Mouse (Mus musculus): ENCODE results near the gene Synpr. TPM values are rescaled to one million over a fixed set of nuclear protein-coding genes. Genes with fewer than 3 reads are reported as not detected.
"Not testable (repeated sequence)": the region's sequence is repeated elsewhere in the genome, so short reads cannot be mapped to it uniquely, and the experiment has no call there.

Synpr gene
- polyA plus RNA-seq (2014; fragmentation: Nextera tagmentation; extraction: Ambion mirVana), result 3.3 and 3.5 TPM in 2 replicates

GRCm38 (mm10) chr14:13284091-13284844 lies at the start of gene Synpr:
Gene Synpr, plus strand, starts transcription at chr14:13284780.
- peak within 1 kb of the TSS; percentile 30 for H3K4me3 ChIP-seq (ENCODE audit: low read depth, low read length)
- no peaks in the 10 kb centered on the region for H3K9me3 ChIP-seq (ENCODE audit: control insufficient read depth, low read length)
- H3K4me2 ChIP-seq (ENCODE audit: low read depth, severe bottlenecking), result peak within 1 kb of the TSS; percentile 60
- DNase-seq (ENCODE audit: low spot score) (peak; percentile 89), ATAC-seq (ENCODE audit: insufficient number of reproducible peaks, low FRiP score, low TSS enrichment, low read depth) (peak; percentile 100)
- WGBS, result 8% methylated on average over 27 of the region's 27 CpGs
- H3K9ac ChIP-seq (ENCODE audit: low read length), result peak within 1 kb of the TSS; percentile 43; the same call in 1 of the 2 replicates
- no peak within 1 kb of the TSS for H3K27ac ChIP-seq (replicated peaks; ENCODE audit: low read depth, low read length)
- no peaks in the 10 kb centered on the region for H3K4me1 ChIP-seq (ENCODE audit: control insufficient read depth, insufficient read depth, low read length)
- no peaks in the 10 kb centered on the region for H3K27me3 ChIP-seq (ENCODE audit: control insufficient read depth, insufficient read depth, low read length)
- no peaks in the 10 kb centered on the region for H3K36me3 ChIP-seq (ENCODE audit: control insufficient read depth, insufficient read depth, low read length)

- ATAC-seq (ENCODE audit: insufficient number of reproducible peaks, low FRiP score, low TSS enrichment, low read depth), result no peak
- Histone ChIP-seq H3K9ac (ENCODE audit: low read length) (no peak overlapping the region), H3K4me3 (ENCODE audit: low read depth, low read length) (no peak overlapping the region), H3K4me1 (ENCODE audit: control insufficient read depth, insufficient read depth, low read length) (no peaks in the 10 kb centered on the region), H3K9me3 (ENCODE audit: control insufficient read depth, low read length) (no peaks in the 10 kb centered on the region), H3K27me3 (ENCODE audit: control insufficient read depth, insufficient read depth, low read length) (no peaks in the 10 kb centered on the region), H3K4me2 (ENCODE audit: low read depth, severe bottlenecking) (no peak overlapping the region), H3K27ac (replicated peaks; ENCODE audit: low read depth, low read length) (no peak overlapping the region), H3K36me3 (ENCODE audit: control insufficient read depth, insufficient read depth, low read length) (no peaks in the 10 kb centered on the region)
- 10% methylated on average over 1 of the region's 1 CpGs for WGBS
- DNase-seq (ENCODE audit: low spot score), result peak; percentile 31
These were observed 47.7 kb upstream of the Synpr start for GRCm38 (mm10) chr14:13236929-13237328.

GRCm38 (mm10) chr14:13247431-13247830 lies 37.1 kb upstream of the Synpr start:
- Histone ChIP-seq H3K4me1 (ENCODE audit: control insufficient read depth, insufficient read depth, low read length) (no peaks in the 10 kb centered on the region), H3K4me3 (ENCODE audit: low read depth, low read length) (no peak overlapping the region), H3K9ac (ENCODE audit: low read length) (no peak overlapping the region), H3K27ac (replicated peaks; ENCODE audit: low read depth, low read length) (no peak overlapping the region), H3K36me3 (ENCODE audit: control insufficient read depth, insufficient read depth, low read length) (no peaks in the 10 kb centered on the region), H3K4me2 (ENCODE audit: low read depth, severe bottlenecking) (no peak overlapping the region), H3K9me3 (ENCODE audit: control insufficient read depth, low read length) (no peaks in the 10 kb centered on the region), H3K27me3 (ENCODE audit: control insufficient read depth, insufficient read depth, low read length) (no peaks in the 10 kb centered on the region)
- 70% methylated on average over 4 of the region's 4 CpGs for WGBS
- no peak for ATAC-seq (ENCODE audit: insufficient number of reproducible peaks, low FRiP score, low TSS enrichment, low read depth)
- DNase-seq (ENCODE audit: low spot score), result no peak

- no peak overlapping the region for H3K9ac ChIP-seq (ENCODE audit: low read length)
- H3K4me2 ChIP-seq (ENCODE audit: low read depth, severe bottlenecking), result no peak overlapping the region
- H3K4me3 ChIP-seq (ENCODE audit: low read depth, low read length), result no peak overlapping the region
- H3K36me3 ChIP-seq (ENCODE audit: control insufficient read depth, insufficient read depth, low read length), result no peaks in the 10 kb centered on the region
- H3K4me1 ChIP-seq (ENCODE audit: control insufficient read depth, insufficient read depth, low read length), result no peaks in the 10 kb centered on the region
- ATAC-seq (ENCODE audit: insufficient number of reproducible peaks, low FRiP score, low TSS enrichment, low read depth) (no peak), DNase-seq (ENCODE audit: low spot score) (no peak)
- H3K27me3 ChIP-seq (ENCODE audit: control insufficient read depth, insufficient read depth, low read length), result no peaks in the 10 kb centered on the region
- no peak overlapping the region for H3K27ac ChIP-seq (replicated peaks; ENCODE audit: low read depth, low read length)
- no peaks in the 10 kb centered on the region for H3K9me3 ChIP-seq (ENCODE audit: control insufficient read depth, low read length)
These were observed 35.2 kb upstream of the Synpr start for GRCm38 (mm10) chr14:13249361-13249760.

- Histone ChIP-seq H3K4me1 (ENCODE audit: control insufficient read depth, insufficient read depth, low read length) (no peaks in the 10 kb centered on the region), H3K9me3 (ENCODE audit: control insufficient read depth, low read length) (no peaks in the 10 kb centered on the region), H3K4me3 (ENCODE audit: low read depth, low read length) (no peak overlapping the region), H3K4me2 (ENCODE audit: low read depth, severe bottlenecking) (no peak overlapping the region), H3K36me3 (ENCODE audit: control insufficient read depth, insufficient read depth, low read length) (no peaks in the 10 kb centered on the region), H3K9ac (ENCODE audit: low read length) (no peak overlapping the region), H3K27me3 (ENCODE audit: control insufficient read depth, insufficient read depth, low read length) (no peaks in the 10 kb centered on the region), H3K27ac (replicated peaks; ENCODE audit: low read depth, low read length) (no peak overlapping the region)
- no peak for ATAC-seq (ENCODE audit: insufficient number of reproducible peaks, low FRiP score, low TSS enrichment, low read depth)
- no peak for DNase-seq (ENCODE audit: low spot score)
- WGBS, result 88% methylated on average over 1 of the region's 1 CpGs
These were observed 32.0 kb upstream of the Synpr start for GRCm38 (mm10) chr14:13252594-13252993.

GRCm38 (mm10) chr14:13254741-13255140 lies 29.8 kb upstream of the Synpr start:
- H3K4me3 ChIP-seq (ENCODE audit: low read depth, low read length); DNase-seq (ENCODE audit: low spot score); H3K27me3 ChIP-seq (ENCODE audit: control insufficient read depth, insufficient read depth, low read length); H3K27ac ChIP-seq (replicated peaks; ENCODE audit: low read depth, low read length); H3K4me1 ChIP-seq (ENCODE audit: control insufficient read depth, insufficient read depth, low read length); H3K9me3 ChIP-seq (ENCODE audit: control insufficient read depth, low read length); H3K36me3 ChIP-seq (ENCODE audit: control insufficient read depth, insufficient read depth, low read length); H3K9ac ChIP-seq (ENCODE audit: low read length); ATAC-seq (ENCODE audit: insufficient number of reproducible peaks, low FRiP score, low TSS enrichment, low read depth); H3K4me2 ChIP-seq (ENCODE audit: low read depth, severe bottlenecking): not testable (repeated sequence)
- 75% methylated on average over 2 of the region's 2 CpGs for WGBS

GRCm38 (mm10) chr14:13262406-13262805 lies 22.2 kb upstream of the Synpr start:
- ATAC-seq (ENCODE audit: insufficient number of reproducible peaks, low FRiP score, low TSS enrichment, low read depth) (no peak), DNase-seq (ENCODE audit: low spot score) (no peak)
- no peaks in the 10 kb centered on the region for H3K36me3 ChIP-seq (ENCODE audit: control insufficient read depth, insufficient read depth, low read length)
- no peak overlapping the region for H3K4me3 ChIP-seq (ENCODE audit: low read depth, low read length)
- no peak overlapping the region for H3K27ac ChIP-seq (replicated peaks; ENCODE audit: low read depth, low read length)
- H3K4me2 ChIP-seq (ENCODE audit: low read depth, severe bottlenecking), result no peak overlapping the region
- H3K9ac ChIP-seq (ENCODE audit: low read length), result no peak overlapping the region
- H3K27me3 ChIP-seq (ENCODE audit: control insufficient read depth, insufficient read depth, low read length), result no peaks in the 10 kb centered on the region
- no peaks in the 10 kb centered on the region for H3K4me1 ChIP-seq (ENCODE audit: control insufficient read depth, insufficient read depth, low read length)
- WGBS, result 73% methylated on average over 1 of the region's 1 CpGs
- H3K9me3 ChIP-seq (ENCODE audit: control insufficient read depth, low read length), result no peaks in the 10 kb centered on the region

- no peak overlapping the region for H3K27ac ChIP-seq (replicated peaks; ENCODE audit: low read depth, low read length)
- H3K4me2 ChIP-seq (ENCODE audit: low read depth, severe bottlenecking), result no peak overlapping the region
- no peak overlapping the region for H3K4me3 ChIP-seq (ENCODE audit: low read depth, low read length)
- H3K9me3 ChIP-seq (ENCODE audit: control insufficient read depth, low read length), result no peaks in the 10 kb centered on the region
- DNase-seq (ENCODE audit: low spot score) (no peak), ATAC-seq (ENCODE audit: insufficient number of reproducible peaks, low FRiP score, low TSS enrichment, low read depth) (no peak)
- H3K9ac ChIP-seq (ENCODE audit: low read length), result no peak overlapping the region
- 87% methylated on average over 2 of the region's 2 CpGs for WGBS
- H3K4me1 ChIP-seq (ENCODE audit: control insufficient read depth, insufficient read depth, low read length), result no peaks in the 10 kb centered on the region
- no peaks in the 10 kb centered on the region for H3K36me3 ChIP-seq (ENCODE audit: control insufficient read depth, insufficient read depth, low read length)
- no peaks in the 10 kb centered on the region for H3K27me3 ChIP-seq (ENCODE audit: control insufficient read depth, insufficient read depth, low read length)
These were observed 18.2 kb upstream of the Synpr start for GRCm38 (mm10) chr14:13266331-13266730.

- Histone ChIP-seq H3K36me3 (ENCODE audit: control insufficient read depth, insufficient read depth, low read length) (no peaks in the 10 kb centered on the region), H3K4me3 (ENCODE audit: low read depth, low read length) (no peak overlapping the region), H3K27me3 (ENCODE audit: control insufficient read depth, insufficient read depth, low read length) (no peaks in the 10 kb centered on the region), H3K4me1 (ENCODE audit: control insufficient read depth, insufficient read depth, low read length) (no peaks in the 10 kb centered on the region), H3K27ac (replicated peaks; ENCODE audit: low read depth, low read length) (no peak overlapping the region), H3K9me3 (ENCODE audit: control insufficient read depth, low read length) (no peaks in the 10 kb centered on the region), H3K9ac (ENCODE audit: low read length) (no peak overlapping the region), H3K4me2 (ENCODE audit: low read depth, severe bottlenecking) (no peak overlapping the region)
- ATAC-seq (ENCODE audit: insufficient number of reproducible peaks, low FRiP score, low TSS enrichment, low read depth) (no peak), DNase-seq (ENCODE audit: low spot score) (no peak)
- 86% methylated on average over 4 of the region's 4 CpGs for WGBS
These were observed 17.4 kb upstream of the Synpr start for GRCm38 (mm10) chr14:13267181-13267580.

All from limb, embryonic 11.5 days (tissue).